Mouse (Mus musculus): ENCODE measurements at regions not wholly inside any gene's neighbourhood (a gene's known extent, or its start where the extent isn't known, plus 50 kb on each side); places are given as distances from the start of the nearest gene placed in this dataset.

GRCm38 (mm10) chr1:121136284-121136683, 196.1 kb downstream of the Insig2 start:
- DNase-seq (ENCODE audit: inconsistent age in 2 of 2, low spot score in 1 of 2): no peak

GRCm38 (mm10) chr1:121136846-121137245, 195.5 kb downstream of the Insig2 start:
- no peak for DNase-seq (ENCODE audit: inconsistent age in 2 of 2, low spot score in 1 of 2)

GRCm38 (mm10) chr1:121144981-121145380, 187.4 kb downstream of the Insig2 start:
- DNase-seq (ENCODE audit: inconsistent age in 2 of 2, low spot score in 1 of 2): no peak

- no peak for DNase-seq (ENCODE audit: inconsistent age in 2 of 2, low spot score in 1 of 2)
These were observed 178.9 kb downstream of the Insig2 start for GRCm38 (mm10) chr1:121153476-121153875.

GRCm38 (mm10) chr1:121154616-121155015, 177.8 kb downstream of the Insig2 start:
- DNase-seq (ENCODE audit: inconsistent age in 2 of 2, low spot score in 1 of 2): no peak

GRCm38 (mm10) chr1:121168651-121169050, 163.7 kb downstream of the Insig2 start:
- DNase-seq (ENCODE audit: inconsistent age in 2 of 2, low spot score in 1 of 2): no peak

GRCm38 (mm10) chr1:121176541-121176940, 155.8 kb downstream of the Insig2 start:
- DNase-seq (ENCODE audit: inconsistent age in 2 of 2, low spot score in 1 of 2): no peak

GRCm38 (mm10) chr1:121177136-121177907, 155.1 kb downstream of the Insig2 start:
- DNase-seq (ENCODE audit: inconsistent age in 2 of 2, low spot score in 1 of 2): no peak

- DNase-seq (ENCODE audit: inconsistent age in 2 of 2, low spot score in 1 of 2): peak in 1 of 2 experiments; percentile 32
These were observed 154.5 kb downstream of the Insig2 start for GRCm38 (mm10) chr1:121177908-121178311.

GRCm38 (mm10) chr1:121178611-121179245, 153.7 kb downstream of the Insig2 start:
- DNase-seq (ENCODE audit: inconsistent age in 2 of 2, low spot score in 1 of 2): peak in 1 of 2 experiments; percentile 24

- peak; percentile 70 to 91 for DNase-seq (ENCODE audit: inconsistent age in 2 of 2, low spot score in 1 of 2)
These were observed 151.9 kb downstream of the Insig2 start for GRCm38 (mm10) chr1:121180273-121181030.

- DNase-seq (ENCODE audit: inconsistent age in 2 of 2, low spot score in 1 of 2): no peak
These were observed 143.5 kb downstream of the Insig2 start for GRCm38 (mm10) chr1:121188895-121189294.

- no peak for DNase-seq (ENCODE audit: inconsistent age in 2 of 2, low spot score in 1 of 2)
These were observed 137.6 kb downstream of the Insig2 start for GRCm38 (mm10) chr1:121194800-121195199.

- DNase-seq (ENCODE audit: inconsistent age in 2 of 2, low spot score in 1 of 2): peak in 1 of 2 experiments; percentile 52
These were observed 116.5 kb downstream of the Insig2 start for GRCm38 (mm10) chr1:121215843-121216242.

- peak in 1 of 2 experiments; percentile 22 for DNase-seq (ENCODE audit: inconsistent age in 2 of 2, low spot score in 1 of 2)
These were observed 108.1 kb downstream of the Insig2 start for GRCm38 (mm10) chr1:121224250-121224649.

GRCm38 (mm10) chr1:121226466-121227232, 105.7 kb downstream of the Insig2 start:
- peak in 1 of 2 experiments; percentile 34 for DNase-seq (ENCODE audit: inconsistent age in 2 of 2, low spot score in 1 of 2)

- no peak for DNase-seq (ENCODE audit: inconsistent age in 2 of 2, low spot score in 1 of 2)
These were observed 105.2 kb downstream of the Insig2 start for GRCm38 (mm10) chr1:121227233-121227594.

GRCm38 (mm10) chr1:121243576-121243975, 88.8 kb downstream of the Insig2 start:
- no peak for DNase-seq (ENCODE audit: inconsistent age in 2 of 2, low spot score in 1 of 2)

- peak in 1 of 2 experiments; percentile 23 for DNase-seq (ENCODE audit: inconsistent age in 2 of 2, low spot score in 1 of 2)
These were observed 84.8 kb downstream of the Insig2 start for GRCm38 (mm10) chr1:121247556-121247955.

- DNase-seq (ENCODE audit: inconsistent age in 2 of 2, low spot score in 1 of 2): peak in 1 of 2 experiments; percentile 56
These were observed 83.3 kb downstream of the Insig2 start for GRCm38 (mm10) chr1:121249081-121249480.

GRCm38 (mm10) chr1:121250686-121251085, 81.7 kb downstream of the Insig2 start:
- DNase-seq (ENCODE audit: inconsistent age in 2 of 2, low spot score in 1 of 2): no peak

Data from adrenal gland, adult (tissue).